Mouse (Mus musculus) embryonic facial prominence, embryonic 13.5 days (tissue): Measurements from ENCODE around the gene Ndufa7. TPM values are rescaled to one million over a fixed set of nuclear protein-coding genes. Genes with fewer than 3 reads are reported as not detected.

ENCODE experiments used
- ATAC-seq: fragments of 200-750 bp; cut with Nextera tagmentation; 2 replicates; pipeline ENCODE4 v1.8.0; 2017; ENCODE audit warnings: low read depth; ENCODE audit not compliant: insufficient number of reproducible peaks, insufficient read depth, low FRiP score, low TSS enrichment
- H3K27ac ChIP-seq: fragments of 300-500 bp; sonication (generic); 2 replicates; pipeline ENCODE4 v1.5.1; 2015; ENCODE audit warnings: moderate library complexity, mild to moderate bottlenecking, inconsistent platforms
- H3K27me3 ChIP-seq: fragments of 300-500 bp; sonication (generic); 2 replicates; pipeline ENCODE4 v1.6.1; 2015; ENCODE audit warnings: mild to moderate bottlenecking, inconsistent platforms
- H3K36me3 ChIP-seq: fragments of 300-500 bp; sonication (generic); 2 replicates; pipeline ENCODE4 v1.6.1; 2015; ENCODE audit warnings: mild to moderate bottlenecking, inconsistent platforms
- H3K4me1 ChIP-seq: fragments of 300-500 bp; sonication (generic); 2 replicates; pipeline ENCODE4 v1.6.1; 2015; ENCODE audit warnings: inconsistent platforms
- H3K4me2 ChIP-seq: fragments of 300-500 bp; sonication (generic); 2 replicates; pipeline ENCODE4 v1.6.1; 2015; ENCODE audit warnings: moderate library complexity, mild to moderate bottlenecking, inconsistent platforms
- H3K4me3 ChIP-seq: fragments of 300-500 bp; sonication (generic); 2 replicates; pipeline ENCODE4 v1.5.1; 2015; ENCODE audit warnings: mild to moderate bottlenecking, inconsistent platforms
- H3K9ac ChIP-seq: fragments of 300-500 bp; sonication (generic); 2 replicates; pipeline ENCODE4 v1.6.1; 2015; ENCODE audit warnings: mild to moderate bottlenecking, inconsistent platforms
- H3K9me3 ChIP-seq: fragments of 300-500 bp; sonication (generic); 2 replicates; pipeline ENCODE4 v1.6.1; 2016; ENCODE audit warnings: inconsistent platforms
- WGBS: fragments of 180-500 bp; shearing (Covaris S2); methylation state at CpG from one replicate; pipeline ENCODE4 v1.1.7; 2015; ENCODE audit warnings: mixed read lengths; 5-methylcytosine and 5-hydroxymethylcytosine counted together
- polyA plus RNA-seq: library from polyadenylated mRNA; unstranded; fragments of >200 nt; fragmentation: Nextera tagmentation; extraction: Ambion mirVana; gene quantifications from 2 replicates; pipeline ENCODE4 v1.2.1, GENCODE M21; 2015

Ndufa7 gene
- polyA plus RNA-seq, 1 experiment from 2014 or later = 464 TPM

DNA sequence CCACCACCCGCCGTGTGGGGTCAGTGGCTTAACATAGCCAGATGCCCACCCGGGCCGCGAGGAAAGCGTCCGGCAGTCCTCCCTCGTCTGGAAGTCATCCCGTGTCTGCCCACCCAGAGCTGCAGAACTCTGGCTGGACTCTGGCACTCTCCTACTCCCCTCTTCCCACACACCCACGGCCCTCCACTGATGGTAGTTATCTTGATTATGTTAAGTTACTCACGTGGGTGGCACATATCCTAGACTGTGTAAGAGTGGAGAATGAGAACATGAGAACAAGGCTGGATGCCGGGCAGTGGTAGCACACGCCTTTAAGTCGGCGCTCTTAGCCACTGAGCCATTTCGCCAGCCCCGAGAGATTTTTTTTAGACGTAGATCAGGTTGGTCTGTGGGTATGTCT lies 38.0 kb upstream of the Ndufa7 start:
- no peak overlapping the region for H3K4me3 ChIP-seq
- no peak overlapping the region for H3K4me2 ChIP-seq
- no peaks in the 10 kb centered on the region for H3K27me3 ChIP-seq
- no peak for ATAC-seq
- H3K9me3 ChIP-seq = no peaks in the 10 kb centered on the region
- H3K9ac ChIP-seq = no peak overlapping the region
- no peak overlapping the region for H3K27ac ChIP-seq
- no peaks in the 10 kb centered on the region for H3K36me3 ChIP-seq
- 83% methylated on average over 18 of the region's 18 CpGs for WGBS
- peaks cover 23% of the 10 kb centered on the region for H3K4me1 ChIP-seq

DNA sequence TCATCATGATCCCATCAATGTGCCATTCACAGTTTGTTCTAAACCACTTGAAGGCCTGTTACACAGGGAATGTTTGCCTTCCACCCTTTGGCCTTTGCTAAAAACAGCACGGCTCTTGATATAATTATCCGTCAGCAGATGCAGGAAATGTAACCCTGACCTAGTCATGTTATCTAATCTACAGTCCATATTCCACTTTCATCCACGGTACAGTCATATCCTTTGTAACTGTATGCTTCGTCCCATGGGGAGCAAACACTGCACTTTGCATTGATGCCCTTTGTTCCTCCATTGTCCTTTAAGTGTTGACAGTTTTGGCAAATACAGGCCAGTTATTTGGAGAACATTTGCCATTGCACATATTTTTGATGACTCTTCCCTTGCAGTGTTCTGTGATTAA lies 35.6 kb upstream of the Ndufa7 start:
- 50% methylated on average over 4 of the region's 4 CpGs for WGBS
- no peaks in the 10 kb centered on the region for H3K9me3 ChIP-seq
- no peaks in the 10 kb centered on the region for H3K36me3 ChIP-seq

DNA sequence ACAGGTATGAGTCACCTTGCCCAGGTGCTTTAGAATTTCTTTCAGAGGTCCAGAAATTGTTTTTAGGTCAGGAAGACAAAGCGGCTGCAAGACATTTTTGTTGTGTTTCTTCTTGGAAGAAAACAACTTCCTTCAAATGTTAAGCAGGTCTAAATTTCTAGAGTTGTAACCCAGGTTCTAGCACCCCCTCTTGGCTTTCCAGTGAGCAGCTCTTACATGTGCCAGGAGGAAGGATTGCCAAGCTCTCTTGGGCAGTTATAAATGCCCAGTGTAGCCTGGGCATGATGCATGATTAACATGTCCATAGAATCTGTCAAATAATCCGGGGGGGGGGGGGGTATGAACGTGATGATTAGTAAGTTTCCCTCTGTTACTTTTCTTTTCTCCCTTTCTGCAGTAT lies 26.1 kb upstream of the Ndufa7 start:
- WGBS = 50% methylated on average over 3 of the region's 3 CpGs
- ATAC-seq = no peak

More for the DNA sequence above, 35.6 kb upstream of the Ndufa7 start:
- no peaks in the 10 kb centered on the region for H3K27me3 ChIP-seq
- no peak for ATAC-seq
- no peak overlapping the region for H3K4me2 ChIP-seq
- H3K27ac ChIP-seq = no peak overlapping the region
- no peak overlapping the region for H3K4me3 ChIP-seq
- no peak overlapping the region for H3K9ac ChIP-seq
- peaks cover under 1% of the 10 kb centered on the region; the same call in 1 of the 2 replicates for H3K4me1 ChIP-seq

DNA sequence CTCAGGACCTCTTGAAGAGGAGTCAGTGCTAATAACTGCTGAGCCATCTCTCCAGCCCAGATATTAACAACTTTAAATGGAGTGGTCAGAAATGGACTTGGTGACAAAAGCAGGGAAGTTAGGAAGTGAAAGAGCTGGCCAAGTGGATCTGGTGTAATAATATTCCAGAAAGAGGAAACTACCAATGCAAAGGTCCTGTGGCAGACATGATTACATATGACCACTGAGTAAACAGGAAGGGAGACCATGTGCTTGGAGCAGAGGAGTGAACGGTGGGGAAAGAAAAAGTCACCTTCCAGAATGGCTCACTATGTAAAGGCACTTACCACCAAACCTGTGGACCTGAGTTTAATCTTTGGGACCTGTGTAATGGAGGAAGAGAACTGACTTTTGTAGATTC lies 25.1 kb upstream of the Ndufa7 start:
- Histone ChIP-seq H3K27me3 (no peaks in the 10 kb centered on the region), H3K9me3 (no peaks in the 10 kb centered on the region), H3K4me1 (no peaks in the 10 kb centered on the region), H3K27ac (no peak overlapping the region), H3K4me3 (no peak overlapping the region), H3K9ac (no peak overlapping the region), H3K4me2 (no peak overlapping the region), H3K36me3 (no peaks in the 10 kb centered on the region)
- 45% methylated on average over 1 of the region's 1 CpGs for WGBS
- no peak for ATAC-seq

More for the DNA sequence above, 26.1 kb upstream of the Ndufa7 start:
- Histone ChIP-seq H3K4me3 (no peak overlapping the region), H3K4me2 (no peak overlapping the region), H3K36me3 (no peaks in the 10 kb centered on the region), H3K4me1 (no peaks in the 10 kb centered on the region), H3K27ac (no peak overlapping the region), H3K9ac (no peak overlapping the region), H3K27me3 (no peaks in the 10 kb centered on the region), H3K9me3 (no peaks in the 10 kb centered on the region)

DNA sequence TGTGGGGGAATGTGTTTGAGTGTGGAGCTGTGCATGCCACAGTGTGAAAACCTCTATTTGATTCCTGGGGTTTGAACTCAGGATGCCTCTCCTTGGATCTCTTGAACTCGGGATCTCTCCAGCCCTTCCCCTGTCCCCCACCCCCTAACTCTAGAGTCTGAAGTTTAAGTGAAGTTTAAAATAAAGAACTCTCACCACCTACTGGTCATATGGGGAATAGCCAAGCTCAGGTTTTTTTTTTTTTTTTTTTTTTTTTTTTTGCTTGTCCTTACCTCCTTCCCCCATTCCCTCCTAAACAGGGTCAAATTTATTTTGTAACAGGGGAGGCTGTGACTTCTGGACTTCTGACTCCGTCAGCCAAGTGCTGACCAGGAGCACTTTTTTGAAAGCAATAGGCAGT lies 22.2 kb upstream of the Ndufa7 start:
- no peak overlapping the region for H3K27ac ChIP-seq
- 3% methylated on average over 2 of the region's 2 CpGs for WGBS
- H3K4me3 ChIP-seq = no peak overlapping the region
- no peak overlapping the region for H3K4me2 ChIP-seq
- no peaks in the 10 kb centered on the region for H3K36me3 ChIP-seq
- H3K9ac ChIP-seq = no peak overlapping the region
- no peak for ATAC-seq
- no peaks in the 10 kb centered on the region for H3K27me3 ChIP-seq
- no peaks in the 10 kb centered on the region for H3K4me1 ChIP-seq
- no peaks in the 10 kb centered on the region for H3K9me3 ChIP-seq

DNA sequence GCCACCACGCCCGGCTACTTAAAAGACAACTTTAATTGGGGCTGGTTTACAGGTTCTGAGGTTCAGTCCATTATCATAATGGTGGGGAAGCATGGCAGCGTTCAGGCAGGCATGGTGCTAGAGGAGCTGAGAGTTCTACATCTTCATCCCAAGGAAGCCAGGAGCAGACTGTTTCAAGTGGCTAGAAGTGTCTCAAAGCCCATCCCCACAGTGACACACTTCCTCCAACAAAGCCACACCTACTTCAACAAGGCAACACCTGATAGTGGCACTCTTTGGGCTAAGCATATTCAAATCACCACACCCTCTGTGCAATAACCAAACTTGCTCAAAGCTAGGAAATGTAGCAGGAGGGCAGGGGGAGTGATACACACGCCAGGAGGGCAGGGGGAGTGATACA lies 20.2 kb upstream of the Ndufa7 start:
- Histone ChIP-seq H3K36me3 (no peaks in the 10 kb centered on the region), H3K9me3 (no peaks in the 10 kb centered on the region), H3K4me3 (no peak overlapping the region), H3K27me3 (no peaks in the 10 kb centered on the region), H3K4me1 (no peaks in the 10 kb centered on the region), H3K4me2 (no peak overlapping the region), H3K27ac (no peak overlapping the region), H3K9ac (no peak overlapping the region)
- WGBS = 56% methylated on average over 4 of the region's 4 CpGs
- no peak for ATAC-seq

DNA sequence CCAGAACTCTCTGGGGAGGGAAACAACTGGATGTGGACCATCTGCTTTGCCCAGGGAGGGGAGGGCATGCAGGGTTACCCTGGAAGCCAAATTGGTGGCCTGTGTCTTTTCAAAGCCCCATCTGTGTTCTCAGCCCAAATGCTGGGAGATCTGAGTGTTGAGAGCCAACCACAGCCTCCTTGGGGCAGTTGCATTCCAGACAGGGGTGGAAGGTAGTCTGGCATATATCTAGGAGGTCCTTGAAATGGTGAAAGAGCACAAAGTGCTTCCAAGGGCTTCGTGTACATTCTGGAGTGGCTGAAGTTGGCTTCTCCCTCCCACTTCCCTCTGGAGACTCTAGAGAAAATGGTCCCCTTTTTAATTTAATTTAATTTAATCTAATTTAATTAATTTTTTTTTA lies 19.6 kb upstream of the Ndufa7 start:
- H3K4me2 ChIP-seq = no peak overlapping the region
- H3K27ac ChIP-seq = no peak overlapping the region
- H3K9ac ChIP-seq = no peak overlapping the region
- no peak overlapping the region for H3K4me3 ChIP-seq
- no peaks in the 10 kb centered on the region for H3K36me3 ChIP-seq
- no peaks in the 10 kb centered on the region for H3K27me3 ChIP-seq
- no peaks in the 10 kb centered on the region for H3K4me1 ChIP-seq
- no peak for ATAC-seq
- H3K9me3 ChIP-seq = no peaks in the 10 kb centered on the region
- WGBS = 50% methylated on average over 1 of the region's 1 CpGs

DNA sequence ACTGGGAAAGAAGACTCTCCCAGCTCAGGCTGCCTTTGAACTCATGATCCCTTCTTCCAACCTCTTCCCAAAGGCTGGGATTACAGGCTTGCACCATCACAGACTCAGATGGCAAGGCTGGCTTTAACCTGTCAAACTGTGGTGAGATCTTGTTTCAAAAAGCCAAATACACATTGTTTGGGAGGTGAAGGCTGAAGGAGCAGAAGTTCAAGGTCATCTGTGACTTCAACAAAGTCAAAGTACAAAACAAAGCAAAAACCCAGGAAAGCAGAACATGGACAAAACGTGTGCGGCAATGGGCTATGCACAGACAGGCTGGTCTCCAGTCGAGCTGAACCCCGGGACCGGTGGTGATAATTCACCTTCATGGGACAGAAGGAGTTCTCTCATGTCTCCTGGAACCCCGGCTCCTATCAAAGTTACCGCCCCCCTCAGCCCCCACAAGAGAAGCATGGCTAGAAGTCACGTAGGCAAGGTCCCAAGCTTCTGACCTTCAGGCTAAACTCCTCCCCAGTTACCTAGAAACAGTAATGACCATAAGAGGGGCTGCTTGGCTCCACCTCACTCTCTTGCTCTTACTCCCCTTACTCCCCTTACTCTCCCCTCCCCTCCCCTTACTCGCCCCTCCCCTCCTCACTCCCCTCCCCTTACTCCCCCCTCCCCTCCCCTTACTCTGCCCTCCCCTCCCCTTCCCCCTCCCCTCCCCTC lies 17.0 kb upstream of the Ndufa7 start:
- no peak for ATAC-seq
- no peak overlapping the region for H3K9ac ChIP-seq
- no peak overlapping the region for H3K4me3 ChIP-seq
- no peaks in the 10 kb centered on the region for H3K36me3 ChIP-seq
- no peak overlapping the region for H3K4me2 ChIP-seq
- H3K27me3 ChIP-seq = no peaks in the 10 kb centered on the region
- H3K27ac ChIP-seq = no peak overlapping the region
- 58% methylated on average over 9 of the region's 9 CpGs for WGBS
- no peaks in the 10 kb centered on the region for H3K9me3 ChIP-seq
- H3K4me1 ChIP-seq = peaks cover 9% of the 10 kb centered on the region

DNA sequence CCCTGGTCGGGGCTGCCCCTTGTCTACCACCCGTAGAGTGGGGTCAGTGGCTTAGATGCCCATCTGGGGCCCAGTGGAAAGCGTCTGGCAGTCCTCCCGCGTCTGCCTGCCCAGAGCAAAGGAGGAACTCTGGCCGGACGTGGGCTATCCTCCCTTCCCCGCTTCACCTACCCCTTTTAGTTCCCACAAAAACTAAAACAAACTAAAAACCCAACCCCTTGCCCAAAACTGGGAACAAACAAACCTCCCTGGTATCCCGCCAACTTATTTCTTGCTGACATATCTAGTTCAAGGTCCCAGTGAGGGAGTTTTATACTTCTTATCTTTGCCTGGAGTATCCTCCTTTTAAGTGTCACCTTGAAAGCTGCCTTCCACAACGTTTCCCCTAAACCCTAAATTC lies 16.2 kb upstream of the Ndufa7 start:
- ATAC-seq = no peak
- H3K9me3 ChIP-seq = no peaks in the 10 kb centered on the region
- H3K4me1 ChIP-seq = peaks cover 9% of the 10 kb centered on the region
- 43% methylated on average over 10 of the region's 10 CpGs for WGBS
- H3K4me2 ChIP-seq = no peak overlapping the region
- H3K27me3 ChIP-seq = no peaks in the 10 kb centered on the region
- H3K9ac ChIP-seq = no peak overlapping the region
- no peak overlapping the region for H3K4me3 ChIP-seq
- H3K36me3 ChIP-seq = no peaks in the 10 kb centered on the region
- H3K27ac ChIP-seq = no peak overlapping the region

DNA sequence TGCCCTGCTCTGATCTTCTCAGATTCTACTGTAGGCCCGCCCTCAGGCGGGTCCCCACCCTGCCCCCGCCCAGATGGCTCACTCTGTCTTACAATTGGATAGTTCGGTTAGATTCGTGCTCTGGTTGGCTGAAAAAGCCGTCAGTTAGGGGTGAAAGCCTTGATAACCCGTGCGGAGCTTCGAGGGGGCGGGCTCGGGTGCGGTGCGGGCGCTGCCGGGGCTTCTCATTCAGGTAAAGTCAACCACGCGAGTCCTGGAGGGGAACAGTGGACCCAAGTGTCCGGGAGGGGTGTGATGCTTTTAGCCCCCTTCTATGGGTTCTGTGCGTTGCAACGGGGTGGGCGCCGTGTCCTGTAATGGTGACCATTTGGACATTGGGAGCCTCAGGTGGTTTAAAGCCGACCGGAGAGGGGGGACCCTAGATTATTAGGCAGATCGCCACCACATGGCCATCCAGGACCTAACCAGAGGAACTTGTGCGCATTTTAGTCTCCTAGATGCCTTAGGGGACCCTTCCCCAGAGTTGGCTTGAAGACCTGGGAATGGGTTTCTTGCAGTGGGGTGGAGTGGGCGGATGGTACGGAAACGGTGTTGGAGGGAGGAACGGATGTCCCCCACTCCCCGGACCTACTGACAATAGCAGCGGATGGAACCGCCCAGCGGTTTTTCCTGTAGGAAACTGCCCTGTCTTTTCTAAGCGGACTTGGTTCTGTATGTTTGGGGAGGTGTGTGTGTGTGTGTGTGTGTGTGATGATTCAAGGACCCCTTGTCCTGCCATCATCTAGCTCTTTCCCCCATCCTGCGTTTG lies 13.8 kb upstream of the Ndufa7 start, which contains the start of gene Kank3:
Gene Kank3, plus strand, starts transcription at position 186 of the 808 bp plus-strand sequence.
- H3K4me1 ChIP-seq = peaks cover 9% of the 10 kb centered on the region
- no peak within 1 kb of the TSS; the same call in 1 of the 2 replicates for H3K27ac ChIP-seq
- H3K9me3 ChIP-seq = no peaks in the 10 kb centered on the region
- no peaks in the 10 kb centered on the region for H3K36me3 ChIP-seq
- H3K4me3 ChIP-seq = peak within 1 kb of the TSS; percentile 58
- H3K9ac ChIP-seq = peak within 1 kb of the TSS; percentile 74
- WGBS = 1% methylated on average over 36 of the region's 36 CpGs
- peak; percentile 98 for ATAC-seq
- no peaks in the 10 kb centered on the region for H3K27me3 ChIP-seq
- H3K4me2 ChIP-seq = peak within 1 kb of the TSS; percentile 88

DNA sequence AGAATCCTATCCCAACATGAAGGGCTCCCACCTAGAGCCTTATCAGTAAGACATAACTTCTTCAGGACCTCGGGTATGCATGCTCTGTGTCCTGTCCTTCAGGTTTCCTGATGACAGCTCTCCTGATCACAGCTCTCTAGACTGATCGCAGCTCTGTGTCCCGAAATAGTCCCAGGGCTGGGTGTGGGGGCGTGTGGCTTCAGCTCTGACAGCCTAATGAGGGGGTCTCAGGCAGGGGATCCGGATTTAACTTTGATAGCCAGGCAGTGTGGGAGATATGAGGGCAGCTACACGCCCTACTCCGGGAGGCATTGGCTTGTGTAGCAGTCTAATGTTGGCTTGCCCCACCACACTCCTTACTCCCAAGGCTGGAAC lies 13.2 kb upstream of the Ndufa7 start:
- Histone ChIP-seq H3K27ac (no peak overlapping the region; the same call in 1 of the 2 replicates), H3K36me3 (no peaks in the 10 kb centered on the region), H3K4me3 (peak overlapping the region; percentile 58), H3K9me3 (no peaks in the 10 kb centered on the region), H3K4me2 (peak overlapping the region; percentile 88), H3K9ac (peak overlapping the region; percentile 74), H3K4me1 (peaks cover 9% of the 10 kb centered on the region), H3K27me3 (no peaks in the 10 kb centered on the region)
- 22% methylated on average over 7 of the region's 7 CpGs for WGBS
- no peak for ATAC-seq

DNA sequence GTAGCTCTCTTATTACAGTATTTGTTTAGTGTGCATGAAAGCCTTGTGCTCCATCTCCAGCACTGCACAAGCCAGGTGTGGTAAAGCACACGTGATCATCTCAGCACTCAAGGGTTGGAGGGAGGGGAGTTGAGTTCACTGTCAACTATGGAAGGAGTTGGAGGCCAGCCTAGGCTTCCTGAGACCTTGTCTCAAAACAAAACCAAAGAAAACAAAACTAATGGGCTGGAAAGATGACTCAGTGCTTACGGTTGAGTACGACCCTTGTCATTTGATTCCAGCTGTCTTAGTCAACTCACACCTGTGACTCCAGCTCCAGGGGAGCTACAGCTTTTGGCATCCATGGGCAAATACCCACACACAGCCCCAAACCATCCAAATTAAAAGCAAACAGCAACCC lies 11.9 kb upstream of the Ndufa7 start:
- H3K27ac ChIP-seq = no peak overlapping the region; the same call in 1 of the 2 replicates
- no peak overlapping the region for H3K4me2 ChIP-seq
- H3K36me3 ChIP-seq = no peaks in the 10 kb centered on the region
- H3K9ac ChIP-seq = no peak overlapping the region
- H3K4me3 ChIP-seq = no peak overlapping the region
- ATAC-seq = no peak
- H3K9me3 ChIP-seq = no peaks in the 10 kb centered on the region
- H3K27me3 ChIP-seq = no peaks in the 10 kb centered on the region
- H3K4me1 ChIP-seq = peaks cover 12% of the 10 kb centered on the region
- 53% methylated on average over 3 of the region's 3 CpGs for WGBS
